Mouse (Mus musculus) CD4-positive, CD25-positive, alpha-beta regulatory T cell, adult 4 months (primary cell): ENCODE results near the gene Tnk2. TPM values are rescaled to one million over a fixed set of nuclear protein-coding genes. Genes with fewer than 3 reads are reported as not detected.

ENCODE experiments used
- ATAC-seq: one replicate; pipeline ENCODE4 v1.8.0; 2017
- polyA plus RNA-seq, 2 experiments: library from polyadenylated mRNA; unstranded; fragments of 100-300 nt; shearing (Covaris generic); gene quantifications; one replicate each; pipeline ENCODE4 v1.2.1; 2017

The Tnk2 gene
- polyA plus RNA-seq, 2 experiments from 2014 or later = 4.8 to 8.9 TPM

DNA sequence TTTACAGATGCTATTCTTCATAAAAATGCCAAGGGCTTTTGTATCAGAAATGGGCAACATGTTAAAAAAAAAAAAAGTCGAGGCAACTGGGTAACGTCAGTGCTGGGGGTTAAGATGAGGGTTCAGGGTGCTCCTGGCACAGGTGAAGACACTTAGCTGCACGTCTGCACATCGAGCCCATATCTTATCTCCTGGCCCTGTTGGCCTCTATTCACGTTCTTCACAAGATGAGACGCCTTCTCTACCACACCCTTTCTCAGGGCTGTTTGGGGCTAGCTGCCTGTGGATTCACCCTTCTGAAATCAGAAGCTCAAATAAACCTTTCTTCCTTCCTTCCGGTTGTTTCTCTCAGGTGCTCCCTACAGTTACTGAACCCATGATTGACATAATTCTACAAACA is 79.5 kb downstream of the Tnk2 start:
- ATAC-seq = no peak

DNA sequence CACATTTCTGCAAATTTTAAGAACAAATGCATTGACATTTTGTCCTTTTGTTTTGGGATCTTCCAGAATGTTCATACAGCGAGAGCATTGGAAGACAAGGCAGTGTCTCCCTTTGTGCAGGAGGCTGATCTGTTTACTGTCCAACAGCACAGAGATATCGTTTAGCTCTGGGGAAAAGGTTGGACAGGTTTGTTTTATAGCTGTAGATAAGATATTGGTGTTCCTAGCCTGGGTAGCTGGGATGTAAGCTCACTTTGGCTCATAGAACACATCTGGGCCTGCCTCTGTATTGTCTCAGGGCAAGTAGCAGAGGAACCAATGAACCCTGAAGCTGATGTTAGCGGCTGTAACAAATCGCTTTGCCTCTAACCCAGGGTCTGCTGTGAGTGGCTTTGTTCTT is 80.1 kb downstream of the Tnk2 start:
- ATAC-seq = no peak

DNA sequence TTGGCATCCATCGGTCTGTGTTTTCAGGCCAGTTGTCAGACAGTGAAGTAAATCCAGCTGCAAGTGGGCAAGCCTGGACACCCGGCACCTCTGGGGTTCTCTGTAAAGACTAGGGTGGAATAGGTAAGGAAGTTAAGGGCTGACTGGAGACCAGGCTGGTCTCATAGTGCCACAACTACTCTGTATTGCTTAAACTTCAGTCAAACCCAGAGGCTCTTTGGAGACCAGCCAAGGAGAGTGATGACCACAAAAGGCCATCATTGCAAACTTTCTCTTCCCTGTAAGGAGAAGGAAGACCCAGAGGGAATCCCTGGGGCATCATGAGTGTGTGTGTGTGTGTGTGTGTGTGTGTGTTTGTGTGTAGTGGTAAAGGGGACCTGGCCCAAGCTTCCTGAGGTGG is 80.6 kb downstream of the Tnk2 start:
- no peak for ATAC-seq

DNA sequence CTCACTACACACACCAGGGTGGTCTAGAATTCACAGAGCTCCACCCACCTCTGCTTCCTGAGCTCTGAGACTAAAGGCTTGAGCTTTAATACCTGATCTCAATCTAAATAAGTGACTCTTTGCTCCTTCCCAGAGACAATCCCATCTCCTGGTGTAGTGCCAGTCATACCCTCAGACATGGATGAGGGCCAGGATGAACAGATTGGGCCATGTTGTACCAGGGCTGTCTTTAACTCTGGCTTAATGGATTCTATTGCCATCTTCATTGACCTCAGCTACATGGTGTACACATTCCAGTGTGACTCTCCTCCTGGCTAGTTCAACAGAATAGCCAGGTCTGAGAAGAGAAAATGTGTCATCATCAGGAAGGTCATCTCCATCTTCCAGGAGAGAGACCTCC is 82.8 kb downstream of the Tnk2 start:
- no peak for ATAC-seq

DNA sequence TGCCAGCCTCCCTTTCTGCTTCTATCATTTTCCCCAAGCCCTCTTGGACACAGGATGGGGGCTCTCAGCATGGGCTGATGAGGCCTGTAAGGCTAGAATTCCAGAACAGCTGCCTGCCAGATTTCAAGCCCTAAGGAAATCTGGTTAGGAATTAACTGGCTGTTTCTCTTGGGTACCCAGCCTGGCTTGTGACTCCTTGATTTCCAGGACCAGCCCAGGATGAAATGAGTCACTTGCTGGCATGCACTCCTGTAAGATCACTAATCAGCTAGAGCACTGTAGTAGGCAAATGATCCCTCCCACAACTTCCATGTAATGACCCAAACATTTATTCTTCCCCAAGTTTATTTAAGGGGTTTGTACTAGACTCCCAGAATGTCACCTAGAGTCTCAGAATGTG is 84.6 kb downstream of the Tnk2 start:
- no peak for ATAC-seq

DNA sequence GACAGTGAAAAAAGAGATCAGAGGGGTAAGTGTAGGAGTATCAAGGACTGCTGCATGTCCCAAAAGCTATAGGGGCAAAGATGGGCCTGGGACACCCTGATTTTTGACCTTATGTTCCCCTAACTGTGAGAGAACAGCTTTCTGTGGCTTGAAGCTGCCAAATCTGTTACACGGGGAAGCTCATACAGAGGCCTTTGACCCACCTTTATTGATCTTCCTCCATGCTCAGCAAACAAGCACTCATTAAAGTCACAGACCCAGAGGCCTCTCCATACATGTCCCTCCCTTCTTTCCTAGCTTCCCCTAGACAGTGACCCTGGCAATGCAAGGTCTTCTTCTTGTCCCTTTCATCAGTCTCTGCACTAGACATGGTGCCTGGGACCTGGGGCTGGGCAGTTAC is 85.1 kb downstream of the Tnk2 start:
- ATAC-seq = no peak

Other genes starting within 250 kb of the Tnk2 start
- gene Tm4sf19, start 243.4 kb upstream of the Tnk2 start, polyA plus RNA-seq = not detected
- 1 to 10 TPM; 4.3 to 7.4 TPM for gene Tctex1d2, start 224.2 kb upstream of the Tnk2 start, polyA plus RNA-seq
- 10 to 100 TPM; 10.7 to 17.3 TPM for gene Pcyt1a, start 213.0 kb upstream of the Tnk2 start, polyA plus RNA-seq
- gene Slc51a, start 156.0 kb upstream of the Tnk2 start, polyA plus RNA-seq = not detected
- not detected for gene Zdhhc19, start 147.6 kb upstream of the Tnk2 start, polyA plus RNA-seq
- 10 to 100 TPM; 18.1 to 19.5 TPM for gene Tfrc, start 35.0 kb upstream of the Tnk2 start, polyA plus RNA-seq
- gene Muc4, start 92.0 kb downstream of the Tnk2 start, polyA plus RNA-seq = not detected
- under 1 TPM in 1 of 2 experiments, not detected in 1; 0.61 TPM for gene Muc20, start 153.6 kb downstream of the Tnk2 start, polyA plus RNA-seq
- gene Smbd1, start 166.6 kb downstream of the Tnk2 start, polyA plus RNA-seq = not detected
- 10 to 100 TPM; 64.8 to 65.3 TPM for gene Fyttd1, start 233.6 kb downstream of the Tnk2 start, polyA plus RNA-seq
- gene Rubcn, start 233.9 kb downstream of the Tnk2 start, polyA plus RNA-seq = 10 to 100 TPM; 13.3 to 19.6 TPM